Mouse (Mus musculus): ENCODE results near the gene Pus10. TPM values are rescaled to one million over a fixed set of nuclear protein-coding genes. Genes with fewer than 3 reads are reported as not detected.

The Pus10 gene
- polyA plus RNA-seq, 1 experiment: 4.3 TPM

DNA sequence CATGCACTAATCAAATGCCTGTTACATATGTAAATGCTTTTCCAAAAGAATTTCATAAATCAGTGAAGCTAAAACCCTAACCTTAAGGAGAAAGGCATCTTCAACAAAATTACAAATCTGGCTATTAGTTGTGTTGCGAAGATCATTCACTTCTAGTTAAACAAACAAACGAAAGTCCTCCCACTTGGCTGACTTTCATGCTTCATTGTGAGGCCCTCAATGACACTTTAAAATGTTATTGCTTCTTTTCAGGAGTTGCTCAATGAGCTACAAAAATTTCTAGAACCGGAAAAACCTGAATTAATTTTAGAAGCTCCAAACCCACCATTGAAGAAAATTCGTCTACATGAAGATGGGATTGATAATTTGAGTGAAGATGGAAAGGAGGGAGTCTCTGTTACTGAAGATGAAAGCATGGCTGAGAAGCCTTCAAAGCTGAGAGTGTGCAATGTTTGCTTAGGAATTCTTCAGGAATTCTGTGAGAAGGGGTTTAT, 6.8 kb downstream of the Pus10 start:
- Histone ChIP-seq H3K27me3 (ENCODE audit: control insufficient read depth, insufficient read depth, insufficient read length) (no peaks in the 10 kb centered on the region), H3ac (ENCODE audit: control insufficient read depth, insufficient read length) (no peak overlapping the region), H3K4me2 (ENCODE audit: low read depth) (no peak overlapping the region), H3K79me2 (ENCODE audit: control insufficient read depth, insufficient read depth) (no peaks in the 10 kb centered on the region), H3K36me3 (ENCODE audit: control insufficient read depth, insufficient read depth) (peaks cover 38% of the 10 kb centered on the region), H3K4me3 (no peak overlapping the region)
- TF ChIP-seq TCF12 (IDR thresholded peaks at IDR 0.05; ENCODE audit: insufficient read depth, poor library complexity, severe bottlenecking): no peak
- TF ChIP-seq POLR2A (IDR thresholded peaks at IDR 0.05; ENCODE audit: insufficient read length, low read depth): no peak
- TF ChIP-seq SRF (IDR thresholded peaks at IDR 0.05; ENCODE audit: control insufficient read depth, insufficient read length, low read depth): no peak
- no peak for TF ChIP-seq TCF3 (IDR thresholded peaks at IDR 0.05; ENCODE audit: insufficient read length, low read depth)
- no peak for TF ChIP-seq CEBPB (IDR thresholded peaks at IDR 0.05; ENCODE audit: insufficient read depth, poor library complexity, severe bottlenecking)
- TF ChIP-seq MYOD1 (IDR thresholded peaks at IDR 0.05; ENCODE audit: control insufficient read depth in 1 of 3, insufficient read length in 2 of 3, low read depth in 2 of 3): no peak
- no peak for TF ChIP-seq MAX (IDR thresholded peaks at IDR 0.05; ENCODE audit: low read depth)
- TF ChIP-seq E2F4 (IDR thresholded peaks at IDR 0.05; ENCODE audit: insufficient read depth): no peak
- TF ChIP-seq MYOG (IDR thresholded peaks at IDR 0.05; ENCODE audit: control insufficient read depth in 1 of 3, insufficient read depth in 1 of 3, insufficient read length in 2 of 3, low read depth in 2 of 3): no peak
- no peak for TF ChIP-seq REST (IDR thresholded peaks at IDR 0.05; ENCODE audit: insufficient read depth, insufficient read length)

DNA sequence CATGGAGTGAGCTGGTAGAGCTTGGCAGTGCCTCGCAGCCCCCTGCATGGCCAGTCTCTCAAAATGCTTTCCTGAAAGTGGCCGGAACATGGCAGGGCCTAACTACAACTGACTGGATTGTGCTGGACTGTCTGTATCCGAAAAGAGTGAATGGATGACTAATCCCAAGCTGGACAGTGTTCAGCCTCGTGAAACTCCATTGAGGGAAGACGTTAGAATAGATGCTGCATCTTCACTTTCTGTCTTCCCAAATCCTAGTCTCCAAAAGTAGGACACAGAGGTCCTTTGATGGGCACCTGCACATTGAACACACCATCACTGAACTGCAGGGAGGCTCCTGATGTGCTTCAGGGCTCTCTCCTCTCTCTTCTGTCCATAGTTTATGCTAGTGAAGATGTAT, 10.6 kb downstream of the Pus10 start:
- peaks cover 36% of the 10 kb centered on the region for H3K36me3 ChIP-seq (ENCODE audit: control insufficient read depth, insufficient read depth)
- H3K4me2 ChIP-seq (ENCODE audit: low read depth): no peak overlapping the region
- no peaks in the 10 kb centered on the region for H3K79me2 ChIP-seq (ENCODE audit: control insufficient read depth, insufficient read depth)
- no peaks in the 10 kb centered on the region for H3K27me3 ChIP-seq (ENCODE audit: control insufficient read depth, insufficient read depth, insufficient read length)
- H3ac ChIP-seq (ENCODE audit: control insufficient read depth, insufficient read length): no peak overlapping the region
- no peak for TF ChIP-seq CEBPB (IDR thresholded peaks at IDR 0.05; ENCODE audit: insufficient read depth, poor library complexity, severe bottlenecking)
- no peak overlapping the region for H3K4me3 ChIP-seq

DNA sequence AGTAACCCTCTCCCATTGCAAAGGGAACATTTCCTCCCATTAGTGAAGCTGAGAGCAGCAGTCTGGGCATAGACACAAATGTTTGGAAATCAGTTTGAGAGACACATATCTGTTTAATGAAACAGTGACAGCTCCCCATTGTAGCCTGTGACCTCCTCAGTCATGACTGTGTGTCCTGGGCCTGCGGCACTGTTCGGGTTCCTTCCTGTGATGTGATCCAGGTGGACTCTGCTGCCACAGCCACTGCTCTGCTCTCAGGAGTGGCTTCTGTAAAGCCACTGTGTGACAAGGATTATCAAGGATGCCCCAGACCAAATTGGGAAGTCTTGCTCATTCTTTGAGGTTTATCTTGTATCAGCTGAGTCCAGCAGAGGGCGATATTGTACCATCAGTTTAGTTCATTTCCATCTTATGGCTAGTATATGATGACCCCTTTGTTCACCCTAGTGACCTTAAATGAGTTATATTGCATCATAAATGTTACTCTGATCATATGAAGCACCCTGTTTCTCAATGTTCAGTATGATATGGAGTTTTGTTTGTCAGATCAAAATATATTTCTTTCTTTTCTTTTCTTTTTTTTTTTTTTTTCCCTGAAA, 13.7 kb downstream of the Pus10 start:
- TF ChIP-seq MYOG (IDR thresholded peaks at IDR 0.05; ENCODE audit: control insufficient read depth in 1 of 3, insufficient read depth in 1 of 3, insufficient read length in 2 of 3, low read depth in 2 of 3): no peak
- no peak for TF ChIP-seq REST (IDR thresholded peaks at IDR 0.05; ENCODE audit: insufficient read depth, insufficient read length)
- no peak for TF ChIP-seq E2F4 (IDR thresholded peaks at IDR 0.05; ENCODE audit: insufficient read depth)
- TF ChIP-seq CEBPB (IDR thresholded peaks at IDR 0.05; ENCODE audit: insufficient read depth, poor library complexity, severe bottlenecking): no peak
- no peak for TF ChIP-seq POLR2A (IDR thresholded peaks at IDR 0.05; ENCODE audit: insufficient read length, low read depth)
- TF ChIP-seq USF1 (IDR thresholded peaks at IDR 0.05; ENCODE audit: low read depth): no peak
- TF ChIP-seq POLR2AphosphoS2 (IDR thresholded peaks at IDR 0.05; ENCODE audit: insufficient read length, low read depth): no peak
- Histone ChIP-seq H3K4me2 (ENCODE audit: low read depth) (no peak overlapping the region), H3ac (ENCODE audit: control insufficient read depth, insufficient read length) (no peak overlapping the region), H3K79me2 (ENCODE audit: control insufficient read depth, insufficient read depth) (no peaks in the 10 kb centered on the region), H3K27me3 (ENCODE audit: control insufficient read depth, insufficient read depth, insufficient read length) (no peaks in the 10 kb centered on the region), H3K36me3 (ENCODE audit: control insufficient read depth, insufficient read depth) (peaks cover 40% of the 10 kb centered on the region), H3K4me3 (no peak overlapping the region)

DNA sequence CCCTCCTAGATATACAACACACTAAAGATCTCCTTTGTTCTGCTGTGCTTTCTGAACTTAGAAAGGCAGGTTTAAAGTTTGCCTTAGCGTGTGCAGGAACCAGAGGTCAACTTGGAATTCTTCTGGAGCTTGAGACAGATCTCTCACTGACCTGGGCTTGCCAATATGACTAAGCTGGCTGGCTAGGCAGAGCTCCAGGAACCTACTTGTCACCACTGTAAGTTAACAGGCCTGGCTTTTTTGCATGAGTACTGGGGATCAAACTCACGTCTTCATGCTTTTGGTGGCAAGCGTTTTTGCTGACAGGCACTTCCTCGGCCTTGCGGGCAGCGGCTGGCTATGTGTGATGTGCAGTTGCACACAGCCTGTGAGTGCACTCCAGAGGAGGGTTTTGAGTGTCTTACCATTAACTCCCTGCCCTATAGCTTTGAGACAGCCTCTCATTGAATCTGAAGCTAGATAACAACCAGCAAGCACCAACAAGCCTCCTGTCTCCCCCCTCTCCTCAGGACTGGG, 15.0 kb downstream of the Pus10 start:
- Histone ChIP-seq H3K4me3 (no peak overlapping the region), H3K36me3 (ENCODE audit: control insufficient read depth, insufficient read depth) (peaks cover 32% of the 10 kb centered on the region), H3K27me3 (ENCODE audit: control insufficient read depth, insufficient read depth, insufficient read length) (no peaks in the 10 kb centered on the region), H3ac (ENCODE audit: control insufficient read depth, insufficient read length) (no peak overlapping the region), H3K4me2 (ENCODE audit: low read depth) (no peak overlapping the region), H3K79me2 (ENCODE audit: control insufficient read depth, insufficient read depth) (no peaks in the 10 kb centered on the region)
- TF ChIP-seq MYOD1 (IDR thresholded peaks at IDR 0.05; ENCODE audit: control insufficient read depth in 1 of 3, insufficient read length in 2 of 3, low read depth in 2 of 3) (no peak), TCF3 (IDR thresholded peaks at IDR 0.05; ENCODE audit: insufficient read length, low read depth) (no peak), CEBPB (IDR thresholded peaks at IDR 0.05; ENCODE audit: insufficient read depth, poor library complexity, severe bottlenecking) (no peak), MAX (IDR thresholded peaks at IDR 0.05; ENCODE audit: low read depth) (no peak), USF1 (IDR thresholded peaks at IDR 0.05; ENCODE audit: low read depth) (no peak), POLR2AphosphoS2 (IDR thresholded peaks at IDR 0.05; ENCODE audit: insufficient read length, low read depth) (no peak), MYOG (IDR thresholded peaks at IDR 0.05; ENCODE audit: control insufficient read depth in 1 of 3, insufficient read depth in 1 of 3, insufficient read length in 2 of 3, low read depth in 2 of 3) (no peak), E2F4 (IDR thresholded peaks at IDR 0.05; ENCODE audit: insufficient read depth) (no peak)

DNA sequence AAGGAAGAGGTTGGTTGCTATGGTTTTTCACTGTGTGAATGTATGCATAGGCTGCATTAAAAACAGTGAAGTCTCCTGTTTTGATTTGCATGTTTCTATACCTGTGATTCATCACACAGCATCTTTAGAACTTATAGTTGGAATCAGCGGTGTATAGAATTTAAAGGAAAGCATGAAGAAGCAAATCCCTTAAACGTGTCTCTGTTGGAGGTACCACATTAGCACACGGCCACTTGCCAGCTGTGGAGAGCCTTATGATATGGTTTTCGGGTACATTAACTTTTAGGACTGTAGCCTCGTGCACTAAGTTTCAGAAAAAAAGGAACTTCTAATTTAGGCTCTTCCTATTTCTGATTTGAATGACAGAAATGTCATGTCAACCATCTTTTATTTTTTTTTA, 17.1 kb downstream of the Pus10 start:
- Histone ChIP-seq H3K36me3 (ENCODE audit: control insufficient read depth, insufficient read depth) (peaks cover 44% of the 10 kb centered on the region), H3ac (ENCODE audit: control insufficient read depth, insufficient read length) (no peak overlapping the region), H3K27me3 (ENCODE audit: control insufficient read depth, insufficient read depth, insufficient read length) (no peaks in the 10 kb centered on the region)

More for the DNA sequence above, 17.1 kb downstream of the Pus10 start:
- Histone ChIP-seq H3K4me3 (no peak overlapping the region), H3K4me2 (ENCODE audit: low read depth) (no peak overlapping the region), H3K79me2 (ENCODE audit: control insufficient read depth, insufficient read depth) (no peaks in the 10 kb centered on the region)
- TF ChIP-seq REST (IDR thresholded peaks at IDR 0.05; ENCODE audit: insufficient read depth, insufficient read length) (no peak), MAX (IDR thresholded peaks at IDR 0.05; ENCODE audit: low read depth) (no peak), E2F4 (IDR thresholded peaks at IDR 0.05; ENCODE audit: insufficient read depth) (no peak), MYOD1 (IDR thresholded peaks at IDR 0.05; ENCODE audit: control insufficient read depth in 1 of 3, insufficient read length in 2 of 3, low read depth in 2 of 3) (no peak), USF1 (IDR thresholded peaks at IDR 0.05; ENCODE audit: low read depth) (no peak), POLR2A (IDR thresholded peaks at IDR 0.05; ENCODE audit: insufficient read length, low read depth) (no peak), SRF (IDR thresholded peaks at IDR 0.05; ENCODE audit: control insufficient read depth, insufficient read length, low read depth) (no peak), POLR2AphosphoS2 (IDR thresholded peaks at IDR 0.05; ENCODE audit: insufficient read length, low read depth) (no peak), MYOG (IDR thresholded peaks at IDR 0.05; ENCODE audit: control insufficient read depth in 1 of 3, insufficient read depth in 1 of 3, insufficient read length in 2 of 3, low read depth in 2 of 3) (no peak), CEBPB (IDR thresholded peaks at IDR 0.05; ENCODE audit: insufficient read depth, poor library complexity, severe bottlenecking) (no peak), TCF12 (IDR thresholded peaks at IDR 0.05; ENCODE audit: insufficient read depth, poor library complexity, severe bottlenecking) (no peak), TCF3 (IDR thresholded peaks at IDR 0.05; ENCODE audit: insufficient read length, low read depth) (no peak)

All from myocyte (in vitro differentiated cells).